Mouse (Mus musculus): Measurements from ENCODE around the gene Ccdc86. TPM values are rescaled to one million over a fixed set of nuclear protein-coding genes. Genes with fewer than 3 reads are reported as not detected.
A peak's percentile ranks its signal among the peaks of the same experiment; 100 is the strongest.

Gene Ccdc86
- total RNA-seq, 2 experiments from 2014 or later: 16.2 to 20.0 TPM

GRCm38 (mm10) chr19:10952021-10952939, 3.2 kb upstream of the Ccdc86 start:
- DNase-seq (ENCODE audit: low spot score in 2 of 2): no peak

DNA sequence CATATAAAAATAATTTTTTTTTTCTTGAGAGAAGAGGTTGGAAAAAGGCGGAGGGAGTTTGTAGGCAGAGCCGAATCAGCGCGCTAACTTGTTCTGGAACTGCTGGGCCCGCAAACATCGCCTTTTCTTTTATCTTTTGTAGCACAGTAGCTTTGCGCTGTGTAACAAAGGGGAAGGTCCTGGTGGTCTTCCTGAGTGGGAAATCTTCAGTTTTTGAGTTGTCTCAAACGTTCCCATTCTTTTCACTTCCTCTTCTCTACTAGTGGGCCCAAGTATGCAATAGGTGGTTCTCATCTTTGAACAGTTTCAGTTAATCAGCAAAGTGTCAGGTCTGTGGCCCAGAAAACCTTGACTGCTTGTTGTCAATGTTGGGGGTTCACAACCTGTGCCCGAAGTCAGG, 492 bp upstream of the Ccdc86 start:
- no peak for DNase-seq (ENCODE audit: low spot score in 2 of 2)

DNA sequence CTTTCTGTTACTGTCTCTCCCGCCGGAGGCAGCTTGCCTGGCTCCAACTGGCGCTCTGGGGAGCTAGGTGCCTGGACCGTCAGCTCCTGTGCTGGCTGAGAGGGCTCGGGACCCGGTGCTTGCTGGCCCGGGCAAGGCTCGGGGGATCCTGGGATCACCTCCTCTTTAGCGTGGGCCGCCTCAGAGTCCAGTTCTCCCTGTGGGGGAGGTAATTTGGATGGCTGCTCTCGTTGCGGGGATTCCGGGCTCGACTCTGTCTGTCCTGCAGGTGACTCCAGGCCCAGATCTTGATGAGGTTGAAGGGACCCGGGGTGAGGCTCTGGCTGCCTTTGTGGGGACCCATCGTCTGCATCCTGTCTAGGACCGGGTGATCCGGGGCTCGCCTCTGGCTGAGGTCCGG, 650 bp downstream of the Ccdc86 start:
- DNase-seq (ENCODE audit: low spot score in 2 of 2): no peak

DNA sequence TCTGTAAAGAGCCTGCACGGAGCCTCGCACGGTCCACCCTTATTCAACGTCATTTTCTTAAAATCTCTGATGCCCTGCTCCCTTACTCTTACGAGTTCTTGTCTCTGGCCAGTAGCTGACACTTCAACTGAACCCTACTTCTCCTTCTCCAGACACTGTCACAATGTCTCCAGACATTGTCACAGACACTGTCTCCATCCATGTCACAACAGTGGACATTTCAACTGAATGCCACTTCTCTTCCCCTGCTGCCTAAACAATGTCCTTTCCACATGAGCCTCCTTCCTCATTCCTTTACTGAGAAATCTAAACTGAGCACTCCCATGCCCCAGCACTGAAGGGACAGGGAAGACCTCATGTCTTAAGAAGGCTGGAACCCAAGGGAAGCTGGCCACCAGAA, 1.8 kb downstream of the Ccdc86 start:
- no peak for DNase-seq (ENCODE audit: low spot score in 2 of 2)

GRCm38 (mm10) chr19:10946506-10946905, 2.6 kb downstream of the Ccdc86 start:
- no peak for DNase-seq (ENCODE audit: low spot score in 2 of 2)

GRCm38 (mm10) chr19:10943955-10944354, 5.1 kb downstream of the Ccdc86 start:
- no peak for DNase-seq (ENCODE audit: low spot score in 2 of 2)

DNA sequence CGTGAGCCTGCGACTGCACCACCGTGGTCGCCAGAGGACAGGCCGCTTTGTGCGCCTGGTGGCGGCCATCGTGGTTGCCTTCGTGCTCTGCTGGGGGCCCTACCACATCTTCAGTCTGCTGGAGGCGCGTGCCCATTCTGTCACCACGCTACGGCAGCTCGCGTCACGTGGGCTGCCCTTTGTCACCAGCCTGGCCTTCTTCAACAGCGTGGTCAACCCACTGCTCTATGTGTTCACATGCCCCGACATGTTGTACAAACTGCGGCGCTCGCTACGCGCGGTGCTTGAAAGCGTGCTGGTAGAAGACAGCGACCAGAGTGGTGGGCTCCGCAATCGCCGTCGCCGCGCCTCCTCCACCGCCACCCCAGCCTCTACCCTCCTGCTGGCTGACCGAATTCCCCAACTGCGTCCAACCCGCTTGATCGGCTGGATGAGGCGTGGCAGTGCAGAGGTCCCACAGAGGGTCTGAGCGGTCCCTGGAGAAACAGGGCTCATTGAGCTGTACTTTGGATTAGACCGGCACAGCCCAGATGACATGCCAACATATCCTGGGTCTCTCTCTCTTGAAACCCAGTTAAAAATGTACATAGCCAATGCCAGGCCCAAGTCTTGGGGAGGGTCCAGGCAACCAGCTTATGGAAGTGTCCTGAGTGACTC, 8.1 kb downstream of the Ccdc86 start:
- DNase-seq (ENCODE audit: low spot score in 2 of 2): peak in 1 of 2 experiments; percentile 26

DNA sequence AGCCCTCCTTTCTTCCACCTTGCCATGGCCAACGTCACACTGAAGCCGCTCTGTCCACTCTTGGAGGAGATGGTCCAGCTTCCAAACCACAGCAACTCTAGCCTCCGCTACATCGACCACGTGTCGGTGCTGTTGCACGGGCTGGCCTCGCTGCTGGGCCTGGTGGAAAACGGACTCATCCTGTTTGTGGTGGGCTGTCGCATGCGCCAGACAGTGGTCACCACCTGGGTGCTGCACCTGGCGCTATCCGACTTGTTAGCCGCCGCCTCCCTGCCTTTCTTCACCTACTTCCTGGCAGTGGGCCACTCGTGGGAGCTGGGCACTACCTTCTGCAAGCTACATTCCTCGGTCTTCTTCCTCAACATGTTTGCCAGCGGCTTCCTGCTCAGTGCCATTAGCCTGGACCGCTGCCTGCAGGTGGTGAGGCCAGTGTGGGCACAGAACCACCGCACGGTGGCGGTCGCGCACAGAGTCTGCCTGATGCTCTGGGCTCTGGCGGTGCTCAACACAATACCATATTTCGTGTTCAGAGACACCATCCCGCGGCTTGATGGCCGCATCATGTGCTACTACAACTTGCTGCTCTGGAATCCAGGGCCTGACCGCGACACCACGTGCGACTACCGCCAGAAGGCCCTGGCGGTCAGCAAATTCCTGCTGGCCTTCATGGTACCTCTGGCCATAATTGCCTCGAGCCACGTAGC, 8.8 kb downstream of the Ccdc86 start:
- peak; percentile 61 to 70 for DNase-seq (ENCODE audit: low spot score in 2 of 2)

DNA sequence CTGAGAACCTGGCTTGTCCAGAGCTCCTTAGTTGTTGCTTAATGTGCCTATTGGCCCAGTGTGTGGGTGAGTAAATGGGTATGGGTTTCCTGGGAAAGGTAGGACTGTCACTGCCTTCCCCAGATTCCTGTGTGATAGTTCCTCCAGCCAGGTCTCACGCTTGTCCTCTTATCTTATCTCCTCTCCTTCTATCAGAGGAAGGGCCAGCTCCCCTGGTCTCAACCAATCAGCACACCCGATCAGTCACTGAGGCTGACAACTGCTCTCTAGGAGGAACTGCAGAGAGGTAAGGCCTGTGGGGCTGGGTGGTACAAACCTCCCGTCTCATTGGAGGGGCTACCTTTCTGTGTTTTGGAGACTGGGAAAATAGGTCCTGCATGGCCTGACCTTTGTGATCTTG, 10.3 kb downstream of the Ccdc86 start:
- no peak for DNase-seq (ENCODE audit: low spot score in 2 of 2)

DNA sequence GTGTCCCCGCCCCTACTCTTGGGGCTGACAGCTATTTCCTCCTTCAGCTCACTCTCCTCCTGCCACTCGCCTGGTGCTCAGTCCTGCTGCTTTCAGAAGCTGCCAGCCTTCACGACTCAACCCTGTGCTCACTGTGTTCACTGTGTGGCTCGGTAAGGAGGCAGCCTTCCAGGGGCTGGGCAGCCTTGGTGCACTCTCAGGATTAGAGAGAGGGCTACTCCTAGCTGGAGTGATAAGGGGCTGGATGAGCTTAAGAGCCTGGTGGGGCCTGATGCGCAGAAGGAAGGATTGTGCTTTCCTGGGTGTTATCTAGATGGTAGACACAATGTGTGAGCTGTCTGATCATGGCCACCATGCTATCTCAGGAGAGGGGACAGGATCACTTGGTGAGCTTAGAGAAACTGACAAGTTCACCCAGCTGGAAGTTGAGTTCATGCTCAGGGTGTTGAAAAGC, 11.9 kb downstream of the Ccdc86 start, which contains the start of gene Ptgdr2:
Gene Ptgdr2, plus strand, starts transcription at position 51 of the 454 bp plus-strand sequence.
- DNase-seq (ENCODE audit: low spot score in 2 of 2): no peak

DNA sequence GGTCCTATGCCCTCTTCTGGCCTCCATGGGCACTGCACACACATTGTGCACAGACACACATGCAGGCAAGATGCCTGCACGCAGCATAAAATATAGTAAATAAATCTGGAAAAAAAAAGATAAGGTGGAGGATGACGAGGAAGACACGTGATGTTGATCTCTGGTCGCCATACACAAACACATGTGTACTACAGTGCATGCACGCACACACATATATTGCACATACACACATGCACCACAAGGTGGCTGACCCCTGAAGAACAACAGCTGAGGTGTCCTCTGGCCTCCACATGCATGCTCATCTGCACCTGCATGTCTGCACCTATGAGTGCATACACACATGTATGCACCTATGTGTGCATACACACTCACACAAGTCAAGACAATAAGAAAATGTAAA, 13.0 kb downstream of the Ccdc86 start:
- DNase-seq (ENCODE audit: low spot score in 2 of 2): no peak

DNA sequence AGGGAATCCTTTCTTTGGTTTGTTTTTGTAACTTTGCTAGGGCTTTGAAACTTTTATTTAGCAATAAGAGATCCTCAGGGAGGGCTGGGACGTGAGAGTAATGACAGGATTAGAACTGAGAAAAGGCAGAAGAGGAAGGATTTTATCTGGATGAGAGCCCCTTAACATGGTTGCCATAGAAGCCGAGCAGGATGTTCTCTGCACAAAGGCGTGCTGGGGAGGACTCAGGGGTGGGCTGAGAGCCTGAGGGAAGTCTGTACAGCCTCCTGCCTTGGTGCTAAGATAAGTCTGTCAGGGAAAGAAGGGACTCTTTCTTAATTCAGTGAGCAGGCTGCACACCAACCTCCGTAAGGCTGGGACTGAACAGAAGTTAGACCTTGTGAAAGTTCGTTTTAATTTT, 14.0 kb downstream of the Ccdc86 start:
- no peak for DNase-seq (ENCODE audit: low spot score in 2 of 2)

DNA sequence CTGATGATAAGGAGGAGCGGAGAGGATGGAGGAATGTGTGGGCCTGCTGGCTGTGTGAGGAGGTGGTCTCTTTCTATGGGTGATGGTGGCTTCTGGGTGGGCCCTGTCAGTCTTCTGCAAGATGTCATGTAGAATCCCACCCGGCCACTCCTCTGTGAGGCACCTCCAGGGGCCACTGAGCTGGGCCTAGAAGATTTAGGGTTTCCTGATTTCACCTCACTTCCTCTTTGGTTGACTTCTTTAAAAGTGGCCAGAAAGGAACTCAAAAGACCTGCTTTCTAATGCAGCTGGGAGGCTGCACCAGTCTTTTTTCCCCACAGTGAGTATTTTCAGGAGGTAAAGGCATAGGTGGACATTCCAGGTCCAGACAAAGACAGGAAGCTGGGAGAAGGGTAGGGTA, 18.4 kb downstream of the Ccdc86 start:
- DNase-seq (ENCODE audit: low spot score in 2 of 2): no peak

DNA sequence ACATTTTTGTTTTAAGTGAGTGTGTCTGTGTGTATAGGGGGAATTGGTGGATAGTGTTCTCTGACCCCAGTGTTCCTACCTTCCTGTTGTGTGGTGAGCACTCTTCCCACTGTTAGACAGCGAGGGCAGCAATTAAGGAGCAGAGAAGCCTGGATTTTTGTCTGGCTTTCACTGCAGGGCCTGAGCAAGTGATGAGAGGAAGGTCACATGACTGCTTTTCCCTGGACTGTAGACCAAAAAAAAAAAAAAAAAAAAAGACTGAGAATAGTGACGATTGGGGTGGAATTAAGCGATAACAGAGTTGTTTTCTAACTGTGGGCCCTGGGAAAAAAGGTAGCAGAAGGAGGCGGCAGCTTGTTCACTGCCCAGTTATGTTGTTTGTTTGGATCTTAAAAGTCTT, 22.4 kb downstream of the Ccdc86 start:
- DNase-seq (ENCODE audit: low spot score in 2 of 2): no peak

- no peak for DNase-seq (ENCODE audit: low spot score in 2 of 2)
Observed at GRCm38 (mm10) chr19:10926123-10926621, 22.9 kb downstream of the Ccdc86 start.

- DNase-seq (ENCODE audit: low spot score in 2 of 2): no peak
Observed at GRCm38 (mm10) chr19:10924220-10924619, 24.8 kb downstream of the Ccdc86 start.

GRCm38 (mm10) chr19:10921058-10921457, 28.0 kb downstream of the Ccdc86 start:
- no peak for DNase-seq (ENCODE audit: low spot score in 2 of 2)

- DNase-seq (ENCODE audit: low spot score in 2 of 2): no peak
Observed at GRCm38 (mm10) chr19:10920532-10920931, 28.5 kb downstream of the Ccdc86 start, which contains the start of gene Zp1. Zp1 (minus strand) TSS chr19:10920632.

- no peak for DNase-seq (ENCODE audit: low spot score in 2 of 2)
Observed at GRCm38 (mm10) chr19:10918321-10918991, 30.6 kb downstream of the Ccdc86 start.

- no peak for DNase-seq (ENCODE audit: low spot score in 2 of 2)
Observed at GRCm38 (mm10) chr19:10916506-10916905, 32.6 kb downstream of the Ccdc86 start.

DNA sequence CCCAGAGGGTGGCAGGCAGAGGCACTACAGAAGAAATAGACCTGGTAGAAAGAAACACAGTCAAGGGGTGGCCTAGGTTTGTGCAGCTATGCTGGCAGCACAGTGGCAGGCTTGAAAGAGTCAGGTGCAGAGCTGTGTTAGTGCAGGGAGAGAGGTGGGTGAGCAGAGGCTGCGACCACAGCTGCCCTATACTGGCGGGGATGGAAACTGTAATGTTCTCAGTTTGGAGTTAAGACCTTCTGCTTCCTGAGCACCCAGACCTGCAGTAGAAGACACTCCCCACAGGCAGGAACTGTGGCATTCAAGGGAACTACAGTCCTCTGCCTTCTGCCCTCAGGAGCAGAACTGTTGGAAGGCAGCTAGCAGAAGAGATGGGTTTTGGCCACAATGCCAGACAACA, 34.2 kb downstream of the Ccdc86 start:
- DNase-seq (ENCODE audit: low spot score in 2 of 2): no peak
